Mouse (Mus musculus) layer of hippocampus, adult 8-10 months (tissue): ENCODE results near the gene Arhgap27. TPM values are rescaled to one million over a fixed set of nuclear protein-coding genes. Genes with fewer than 3 reads are reported as not detected.
A peak's percentile ranks its signal among the peaks of the same experiment; 100 is the strongest.
"Not testable (repeated sequence)": the region's sequence is repeated elsewhere in the genome, so short reads cannot be mapped to it uniquely, and the experiment has no call there.

Experiments
- DNase-seq, 2 experiments: peaks; one replicate each; pipeline ENCODE4 v3.0.0; 2022; ENCODE audit warnings: low spot score in 2 of 2
- total RNA-seq, 4 experiments: library from RNA; stranded (reverse); gene quantifications; 2 replicates each; pipeline ENCODE4 v1.2.4; 2022

Arhgap27 gene
- total RNA-seq, 4 experiments from 2014 or later, result 9.8 to 19.8 (median 15.6) TPM

DNA sequence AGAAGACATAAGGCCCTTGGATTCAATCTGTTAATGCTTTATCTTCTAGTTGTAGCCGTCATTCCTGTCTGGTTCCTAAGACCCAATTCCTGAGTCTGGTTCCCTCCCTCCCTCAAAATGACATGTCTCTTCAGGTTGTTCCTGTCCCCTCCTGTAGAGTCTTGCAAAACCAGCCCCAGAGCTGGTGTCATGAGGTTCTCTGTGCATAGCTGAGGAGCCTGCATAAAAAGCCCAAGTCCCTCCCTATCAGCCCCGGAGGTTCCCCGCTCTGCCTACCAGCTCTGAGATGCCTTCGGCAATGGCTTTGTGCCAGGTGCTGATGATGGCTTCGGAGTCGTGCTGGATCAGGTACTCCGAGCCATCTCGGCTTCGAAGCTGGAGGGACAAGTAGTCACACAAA, 28.6 kb downstream of the Arhgap27 start:
- no peak for DNase-seq

DNA sequence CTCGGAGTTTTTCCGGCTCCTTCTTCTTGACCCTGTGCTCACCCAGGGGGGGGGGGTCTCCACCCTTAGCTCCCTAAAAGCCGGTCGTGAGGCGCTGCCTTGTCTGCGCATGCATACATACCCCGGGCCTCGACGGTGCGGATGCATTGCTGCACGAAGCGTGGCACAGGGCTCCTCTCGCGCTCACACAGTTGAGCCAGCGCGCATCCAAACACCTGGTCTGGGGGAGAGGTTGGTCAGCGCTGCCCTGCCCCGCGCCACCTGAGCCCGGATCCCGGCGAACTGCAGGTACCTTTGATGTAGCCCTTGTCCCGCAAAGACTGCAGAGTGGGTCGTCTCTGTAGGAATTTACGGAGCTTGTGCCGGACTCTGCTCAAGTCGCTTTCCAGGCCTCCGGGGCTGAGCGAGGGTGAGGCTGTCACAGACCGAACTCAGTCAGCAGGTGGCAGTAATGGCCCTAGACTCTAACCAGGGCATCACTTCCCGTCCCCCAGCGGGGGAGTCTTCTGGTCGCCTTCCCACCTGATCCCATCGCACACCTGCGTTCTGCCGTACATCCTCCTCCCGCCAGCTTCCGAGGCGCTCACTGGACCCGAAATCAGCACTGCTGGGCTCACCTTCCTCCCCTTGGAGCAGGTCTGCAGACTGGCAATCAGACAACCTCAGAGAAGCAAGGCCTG, 29.6 kb downstream of the Arhgap27 start:
- peak; percentile 40 for DNase-seq

GRCm38 (mm10) chr11:103332890-103333651, 30.4 kb downstream of the Arhgap27 start:
- DNase-seq, result peak in 1 of 2 experiments; percentile 36

DNA sequence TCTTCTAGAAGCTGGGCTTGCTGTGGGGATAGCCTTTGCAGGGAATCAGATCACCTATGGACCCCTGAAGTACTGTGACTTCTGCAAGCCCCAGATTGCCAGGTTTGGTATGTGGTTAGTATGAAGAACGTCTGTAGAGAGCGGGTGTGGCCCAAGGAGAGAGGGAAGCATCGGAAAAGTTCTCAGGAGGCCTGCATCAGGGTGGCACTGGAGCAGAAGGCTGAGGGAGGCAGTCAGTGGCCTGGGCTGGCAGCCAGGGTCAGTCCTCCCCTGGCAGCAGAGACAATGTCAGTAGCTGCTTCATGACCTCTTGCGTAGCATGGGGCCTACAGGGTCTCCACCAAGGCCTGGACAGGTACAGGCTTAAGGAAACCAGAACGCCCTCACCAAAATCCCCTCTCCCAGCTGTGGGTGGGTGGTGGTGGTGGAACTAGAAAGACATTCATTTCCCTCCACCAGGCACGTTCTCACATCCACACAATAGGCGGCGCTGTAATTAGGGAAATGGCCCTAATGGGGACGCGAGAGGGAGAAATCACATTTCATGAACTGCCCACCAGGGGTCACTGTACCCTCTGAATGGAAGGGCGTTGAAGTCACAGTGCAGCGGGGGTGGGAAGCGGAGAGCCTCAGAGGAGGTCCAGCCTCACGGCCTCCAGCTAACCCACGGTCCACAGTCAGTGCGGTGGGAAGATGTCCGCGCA, 31.2 kb downstream of the Arhgap27 start:
- DNase-seq, result peak; percentile 82 to 83

DNA sequence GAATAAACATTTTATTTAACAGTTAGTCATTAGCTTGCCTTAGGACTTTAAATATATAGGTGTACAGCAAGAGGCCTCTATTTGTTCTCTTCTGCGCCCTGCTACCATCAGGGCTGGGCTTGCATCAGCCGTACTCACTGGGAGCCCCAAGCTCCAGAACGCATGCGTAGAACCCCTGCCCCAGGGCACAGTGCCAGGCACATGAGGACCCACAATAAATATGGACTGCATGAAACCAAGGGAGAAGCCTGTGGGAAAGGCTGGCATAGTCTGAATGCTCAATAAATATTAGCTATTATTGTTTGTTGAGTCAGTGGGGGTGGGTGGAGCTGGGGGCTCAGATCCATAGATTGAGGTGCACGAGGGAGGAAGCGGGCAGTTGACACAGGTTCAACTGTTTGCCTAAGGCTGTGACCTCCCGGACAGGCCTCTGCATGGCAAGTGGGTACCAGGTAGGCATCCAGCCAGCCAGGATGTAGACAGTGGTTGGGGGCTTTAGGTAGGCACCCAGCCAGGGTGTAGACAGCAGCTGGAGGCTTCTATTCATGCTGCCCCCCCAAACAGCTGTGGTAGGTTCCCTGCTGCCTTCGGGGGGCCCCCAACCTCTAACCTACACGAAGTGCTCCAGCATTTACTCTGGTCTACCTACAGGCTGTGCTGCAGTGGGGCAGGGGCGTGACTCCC, 31.8 kb downstream of the Arhgap27 start:
- no peak for DNase-seq

DNA sequence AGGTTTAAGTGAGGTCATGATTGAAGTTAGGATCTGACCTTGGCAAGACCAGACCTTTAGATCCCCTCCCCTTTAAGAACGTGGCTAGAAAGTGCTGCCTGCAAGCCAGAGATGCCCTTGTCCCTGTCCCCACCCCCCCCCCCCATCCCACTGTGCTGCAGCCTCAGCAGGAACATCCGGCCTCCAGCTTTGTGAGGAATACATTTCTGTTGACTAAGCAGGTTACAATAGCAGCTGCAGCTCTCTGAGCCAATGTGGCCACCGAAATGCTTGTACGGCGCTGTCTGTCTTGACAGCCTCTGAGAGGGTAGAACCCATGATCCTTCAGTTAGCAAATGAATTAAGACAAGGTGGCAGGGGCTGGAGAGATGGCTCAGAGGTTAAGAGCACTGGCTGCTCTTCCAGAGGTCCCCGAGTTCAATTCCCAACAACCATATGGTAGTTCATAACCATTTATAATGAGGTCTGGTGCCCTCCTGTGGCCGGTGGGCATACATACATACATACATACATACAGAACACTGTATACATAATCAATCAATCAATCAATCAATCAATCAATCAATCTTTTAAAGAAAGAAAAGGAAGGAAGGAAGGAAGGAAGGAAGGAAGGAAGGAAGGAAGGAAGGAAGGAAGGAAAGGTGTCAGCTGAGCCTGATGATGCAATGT, 32.7 kb downstream of the Arhgap27 start:
- no peak for DNase-seq

DNA sequence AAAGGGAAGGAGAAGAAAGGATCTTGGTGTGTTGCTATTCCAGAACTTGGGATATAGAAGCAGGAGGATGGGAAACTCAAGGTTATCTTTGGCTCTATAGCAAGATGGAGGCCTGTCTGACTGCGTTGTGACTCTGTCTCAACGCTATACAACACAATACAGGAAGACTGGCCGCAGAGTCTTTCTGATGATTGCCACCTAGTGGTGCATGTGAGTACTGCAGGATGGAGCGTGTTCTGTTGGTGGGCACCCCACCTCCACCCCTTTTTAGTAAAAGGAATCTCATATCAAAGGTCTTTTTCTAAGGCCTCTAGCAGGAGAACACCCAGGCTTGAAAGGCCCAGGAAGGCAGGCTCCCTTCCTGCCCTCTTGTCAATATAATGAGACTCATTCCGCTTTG, 36.5 kb downstream of the Arhgap27 start:
- DNase-seq, result peak; percentile 53 to 85

DNA sequence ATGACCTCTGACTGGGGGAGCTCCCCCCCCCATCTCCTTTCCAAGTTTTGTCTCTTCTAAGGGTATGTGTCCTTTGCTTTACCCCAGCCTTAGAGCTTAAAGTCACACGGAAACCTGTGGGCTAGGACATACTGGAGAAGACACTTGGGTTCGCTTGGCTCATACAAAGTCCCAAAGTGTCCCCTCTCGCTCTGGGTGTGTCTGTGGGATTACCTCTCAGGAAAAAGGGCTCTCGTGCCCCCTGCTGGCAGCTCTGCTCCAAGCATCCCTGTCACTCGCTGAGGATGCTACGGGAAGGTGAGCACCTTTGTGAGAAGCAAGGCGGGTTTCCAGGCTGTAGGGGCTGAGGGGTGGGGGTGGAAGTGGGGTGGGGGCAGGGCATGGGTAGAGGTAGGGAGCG, 38.3 kb downstream of the Arhgap27 start:
- DNase-seq, result peak in 1 of 2 experiments; percentile 70

- DNase-seq, result no peak
These were observed 38.8 kb downstream of the Arhgap27 start for GRCm38 (mm10) chr11:103324723-103325122.

GRCm38 (mm10) chr11:103322832-103323231, 40.7 kb downstream of the Arhgap27 start:
- DNase-seq, result not testable (repeated sequence)

DNA sequence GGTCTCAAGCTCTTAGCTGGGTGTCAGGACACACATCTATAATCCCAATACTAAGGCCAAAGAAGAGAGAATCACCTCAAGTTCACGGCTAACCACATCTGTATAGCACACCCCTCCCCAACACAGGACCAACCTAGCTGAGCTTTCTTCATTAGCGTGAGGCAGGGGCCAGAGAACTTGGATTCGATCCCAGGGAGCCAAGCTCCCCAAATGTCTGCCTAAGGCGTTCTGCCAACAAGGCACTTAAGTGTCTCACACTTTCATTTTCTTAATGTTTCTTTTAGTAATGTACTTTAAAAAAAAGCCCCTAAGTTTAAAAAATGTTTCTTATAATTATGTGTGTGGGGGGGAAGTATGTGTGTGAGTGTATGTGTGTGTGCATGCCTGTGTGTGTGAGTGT, 42.8 kb downstream of the Arhgap27 start:
- no peak for DNase-seq

DNA sequence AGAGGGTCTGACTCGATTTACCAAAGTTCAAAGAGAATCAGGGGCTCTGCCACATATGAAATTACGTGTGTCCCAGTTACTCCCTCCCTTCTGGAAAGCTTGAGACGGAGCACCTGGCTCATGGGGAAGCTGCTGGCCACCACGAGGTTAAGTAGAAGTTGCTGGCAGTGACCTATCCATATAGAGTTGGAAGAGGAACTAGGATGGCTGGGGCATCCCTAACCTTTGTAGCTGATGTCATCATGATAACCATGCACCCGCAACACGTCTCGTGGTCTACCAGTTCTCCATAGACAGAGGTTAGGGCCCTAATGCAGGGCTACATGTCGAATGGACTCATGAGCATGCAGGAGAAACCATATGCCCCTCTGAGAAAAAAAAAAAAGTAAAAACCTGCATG, 43.3 kb downstream of the Arhgap27 start:
- no peak for DNase-seq

GRCm38 (mm10) chr11:103318042-103318441, 45.5 kb downstream of the Arhgap27 start:
- DNase-seq, result no peak

DNA sequence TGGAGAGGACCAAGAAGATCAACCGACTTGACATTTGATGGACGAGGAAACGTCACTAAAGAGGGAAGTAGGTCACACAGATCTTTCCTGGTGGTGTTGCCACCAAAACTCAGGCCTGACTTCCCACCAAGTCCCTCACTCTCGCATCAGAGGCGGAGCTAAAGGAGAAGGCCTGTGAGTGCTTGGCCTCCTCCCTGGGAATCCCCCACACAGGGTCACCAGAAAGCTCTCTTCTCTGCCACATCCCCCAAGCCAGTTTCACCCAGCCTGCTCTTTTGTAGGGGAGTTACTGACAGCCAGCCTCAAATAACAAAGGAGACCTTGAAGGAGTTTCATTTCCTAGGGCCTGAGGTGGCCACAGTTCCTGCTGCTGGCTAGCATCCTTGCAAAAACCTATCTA, 48.1 kb downstream of the Arhgap27 start:
- no peak for DNase-seq

DNA sequence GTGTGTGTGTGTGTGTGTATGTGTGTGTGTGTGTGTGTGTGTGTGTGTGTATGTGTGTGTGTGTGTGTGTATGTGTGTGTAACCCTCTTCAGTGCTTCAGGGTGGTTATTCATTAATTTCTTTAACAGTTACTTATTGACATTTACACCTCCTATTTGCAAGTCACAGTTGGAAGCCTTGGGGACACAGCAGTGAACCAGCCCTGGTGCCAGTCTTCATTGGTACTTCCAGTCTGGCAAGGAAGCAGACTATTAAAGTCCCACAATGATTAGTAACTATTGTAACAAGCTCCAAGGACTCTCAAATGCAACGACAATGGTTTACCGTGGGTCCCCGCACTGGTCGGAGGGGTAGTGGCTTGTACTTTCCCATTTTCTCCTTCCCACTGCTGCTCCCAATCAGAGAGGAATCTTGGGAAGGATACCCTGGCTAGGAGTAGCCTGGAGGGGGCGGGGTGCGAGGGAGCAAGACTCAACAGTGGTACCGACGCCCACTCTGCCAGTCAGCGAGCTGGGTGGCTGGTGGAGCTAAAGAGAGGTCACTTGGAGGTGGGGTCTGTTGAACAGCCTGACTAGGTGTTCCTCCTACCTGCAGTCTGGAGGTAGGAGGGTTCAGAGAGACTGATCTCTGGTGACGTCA, 48.6 kb downstream of the Arhgap27 start:
- no peak for DNase-seq

- DNase-seq, result no peak
These were observed 50.0 kb downstream of the Arhgap27 start for GRCm38 (mm10) chr11:103313542-103313941.

DNA sequence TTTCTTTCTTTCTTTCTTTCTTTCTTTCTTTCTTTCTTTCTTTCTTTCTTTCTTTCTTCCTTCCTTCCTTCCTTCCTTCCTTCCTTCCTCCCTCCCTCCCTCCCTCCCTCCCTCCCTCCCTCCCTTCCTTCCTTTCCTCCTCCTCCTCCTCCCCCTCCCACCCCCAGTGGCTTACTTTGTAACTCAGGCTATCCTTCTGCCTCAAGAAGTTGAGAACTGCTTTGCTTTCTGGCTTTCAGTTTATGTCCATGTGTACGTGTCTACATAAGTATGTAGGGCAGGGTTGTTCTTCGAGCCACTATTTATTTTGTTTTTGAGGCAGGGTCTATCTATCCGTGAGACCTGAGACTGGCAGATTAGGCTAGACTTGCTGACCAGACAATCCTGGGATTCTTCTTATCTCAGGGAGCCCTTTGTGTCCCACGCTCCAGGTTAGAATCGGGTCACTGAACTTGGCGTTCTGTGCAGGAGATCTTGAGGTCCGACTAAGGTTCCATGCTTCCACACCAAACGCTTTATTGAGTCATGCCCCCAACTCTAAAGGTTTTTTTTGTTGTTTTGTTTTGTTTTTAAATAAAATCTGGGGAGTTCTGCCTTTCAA, 50.7 kb downstream of the Arhgap27 start:
- DNase-seq, result no peak

DNA sequence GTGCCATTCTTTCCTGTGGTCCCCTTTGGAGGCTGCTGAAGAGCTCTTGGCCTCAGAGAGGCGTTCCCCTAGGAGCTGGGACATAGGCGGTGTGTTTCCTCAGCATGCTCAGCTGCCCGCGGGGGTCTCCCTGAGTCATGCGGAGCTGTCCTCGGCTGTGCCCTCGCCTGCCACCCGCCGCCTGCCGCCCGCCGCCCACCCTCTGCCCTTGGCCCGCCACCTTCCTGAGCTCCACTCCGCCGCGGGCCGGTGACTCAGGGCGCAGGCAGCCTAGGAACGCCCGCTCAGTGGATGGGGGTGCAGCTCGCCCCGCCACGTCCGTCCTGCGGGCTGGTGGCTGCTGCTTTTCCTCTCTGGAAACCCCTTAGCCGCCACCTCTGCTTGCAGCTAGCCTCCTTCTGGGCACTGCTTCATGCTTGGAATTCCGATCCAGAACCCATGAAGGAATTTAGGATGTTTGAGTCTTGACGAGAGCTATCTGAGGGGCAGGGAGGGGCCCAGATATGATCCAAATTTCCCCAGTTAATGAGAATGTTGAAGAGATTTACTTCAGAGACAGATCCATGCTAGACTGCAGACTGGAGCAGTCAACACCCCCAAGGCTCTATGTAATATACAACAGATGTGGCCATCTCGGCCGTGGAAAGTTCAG, 51.4 kb downstream of the Arhgap27 start:
- DNase-seq, result no peak

- DNase-seq, result no peak
These were observed 53.4 kb downstream of the Arhgap27 start for GRCm38 (mm10) chr11:103309956-103310574.
